Mouse (Mus musculus) right cerebral cortex, postnatal 4 days (tissue): Measurements from ENCODE around the gene Ppil4.

Source experiments
- DNase-seq: peaks from one replicate; pipeline ENCODE4 v3.0.0-alpha.2; 2022

The Ppil4 gene

DNA sequence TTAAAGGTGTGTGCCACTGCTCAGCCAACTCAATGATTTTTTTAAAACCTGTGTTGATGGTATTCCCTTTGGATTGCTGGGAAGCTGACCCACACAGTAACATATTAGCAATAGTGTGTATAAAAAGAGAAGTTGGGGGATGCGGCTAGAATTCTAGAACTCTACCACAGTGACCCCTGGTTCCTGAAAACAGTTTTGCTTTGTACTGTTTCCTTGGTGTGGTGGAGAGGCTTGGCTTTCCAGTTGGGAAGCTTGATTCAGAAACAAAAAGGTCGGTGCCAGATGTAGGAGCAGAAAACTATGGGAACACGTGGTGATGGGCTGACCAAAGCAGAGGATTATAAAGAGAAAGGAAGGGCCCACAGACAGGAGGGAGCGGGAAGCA is 32.6 kb downstream of the Ppil4 start:
- no peak for DNase-seq

DNA sequence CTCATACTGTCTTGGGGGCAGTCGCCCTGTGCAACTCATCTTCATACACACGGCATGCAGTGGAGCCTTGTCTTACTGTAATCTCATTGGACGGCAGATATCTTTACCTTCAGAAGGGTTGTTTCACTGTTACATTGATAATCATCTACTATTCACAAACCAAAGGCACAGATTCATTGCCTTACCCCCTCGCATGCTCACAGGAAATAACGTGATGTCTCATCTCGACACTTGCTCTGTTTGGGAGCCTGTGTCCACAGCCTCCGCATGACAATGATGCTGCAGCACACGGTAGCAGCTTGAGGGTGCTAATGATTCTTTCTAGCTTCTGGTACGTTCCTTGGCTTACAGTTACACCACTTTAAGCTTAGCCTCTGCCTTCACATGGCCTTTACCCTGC is 33.4 kb downstream of the Ppil4 start:
- no peak for DNase-seq

DNA sequence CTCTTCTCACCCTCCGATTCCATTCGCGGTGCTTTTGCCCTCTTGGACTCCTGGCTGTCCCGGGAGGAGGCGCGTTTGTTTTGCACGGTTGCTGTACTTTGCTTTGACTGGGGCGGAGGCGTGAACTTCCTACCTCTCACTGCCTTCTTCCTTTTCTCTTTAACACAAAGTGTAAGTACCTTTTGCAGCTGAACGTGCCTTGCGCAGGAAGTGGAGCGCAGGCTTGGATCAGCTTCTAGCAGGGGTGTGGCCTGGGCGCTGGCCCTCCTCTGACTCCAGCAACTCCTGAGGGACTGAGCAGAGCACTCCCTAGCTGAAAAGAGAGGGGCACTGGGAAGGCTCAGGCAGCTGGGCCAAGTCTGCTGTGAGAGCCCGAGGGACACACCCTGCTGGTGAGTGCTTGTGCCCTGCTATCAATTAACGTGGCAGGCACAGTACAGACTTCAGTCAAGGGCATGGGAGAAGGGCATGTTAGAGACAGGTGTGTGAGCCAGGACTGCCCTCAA is 39.5 kb downstream of the Ppil4 start, which contains the start of gene Zc3h12d:
Gene Zc3h12d, plus strand, starts transcription at position 300 of the 506 bp plus-strand sequence.
- DNase-seq, result no peak

- no peak for DNase-seq
Observed at GRCm38 (mm10) chr10:7833377-7834165, 40.9 kb downstream of the Ppil4 start.

DNA sequence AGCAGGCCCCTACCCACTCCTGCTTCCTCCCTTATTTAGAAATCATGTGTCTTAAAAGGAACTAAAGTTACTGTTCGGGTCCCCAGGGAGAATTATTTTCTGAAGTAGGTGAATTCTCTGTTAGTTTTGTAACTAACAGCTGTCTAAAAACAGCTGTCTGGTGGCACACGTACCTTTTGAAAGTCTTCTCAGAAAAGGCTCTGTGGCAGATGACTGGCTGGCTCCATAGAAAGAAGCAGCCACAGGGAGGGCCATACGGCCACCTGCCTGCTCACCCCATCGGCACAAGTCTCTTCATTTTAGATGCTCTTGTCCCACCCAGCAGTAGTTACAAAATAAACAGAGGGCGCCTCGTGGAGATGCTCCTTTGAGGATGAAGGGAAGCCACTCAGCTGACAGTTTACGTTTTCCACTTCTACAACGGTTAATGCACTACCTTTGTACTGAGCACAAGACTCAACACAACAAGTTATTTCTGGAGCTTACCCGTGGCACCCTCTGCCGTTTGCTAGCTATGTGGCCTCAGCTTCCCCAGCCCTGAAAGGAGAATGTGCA is 42.1 kb downstream of the Ppil4 start:
- no peak for DNase-seq

DNA sequence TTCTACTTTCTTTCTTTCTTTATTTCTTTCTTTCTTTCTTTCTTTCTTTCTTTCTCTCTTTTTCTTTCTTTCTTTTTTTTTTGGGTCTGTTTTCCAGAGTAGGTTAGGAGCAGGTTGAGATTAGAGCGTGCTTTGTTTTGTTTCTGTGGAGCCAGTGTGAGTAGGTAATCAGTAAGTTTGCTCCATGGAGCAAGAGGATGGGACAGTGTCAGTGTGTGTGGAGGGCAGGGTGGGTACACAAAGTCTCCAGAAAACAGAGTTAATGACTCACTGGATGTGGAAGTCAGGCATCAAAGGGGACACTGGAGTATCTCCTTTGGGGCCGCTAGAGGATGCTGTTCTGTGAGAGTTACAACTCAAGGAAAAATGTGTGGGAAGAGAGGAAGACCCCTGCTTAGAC is 44.2 kb downstream of the Ppil4 start:
- no peak for DNase-seq

DNA sequence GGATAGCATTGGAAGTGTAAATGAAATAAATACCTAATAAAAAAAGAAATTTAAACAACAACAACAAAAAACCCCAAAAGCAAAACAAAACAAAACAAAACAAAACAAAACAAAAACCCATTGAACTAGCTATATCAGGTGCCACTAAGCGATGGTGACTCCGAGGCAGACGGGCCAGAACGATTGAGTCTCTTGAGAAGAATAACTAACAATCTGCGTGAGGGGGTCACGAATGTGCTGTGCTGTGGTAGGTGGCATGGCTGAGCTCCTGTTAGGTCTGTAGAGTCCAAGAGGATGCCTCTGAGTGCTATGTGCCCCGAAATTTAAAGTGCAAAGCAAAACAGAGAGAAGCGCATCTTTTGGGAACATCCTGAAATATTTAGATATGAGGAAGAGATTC is 44.8 kb downstream of the Ppil4 start:
- no peak for DNase-seq

DNA sequence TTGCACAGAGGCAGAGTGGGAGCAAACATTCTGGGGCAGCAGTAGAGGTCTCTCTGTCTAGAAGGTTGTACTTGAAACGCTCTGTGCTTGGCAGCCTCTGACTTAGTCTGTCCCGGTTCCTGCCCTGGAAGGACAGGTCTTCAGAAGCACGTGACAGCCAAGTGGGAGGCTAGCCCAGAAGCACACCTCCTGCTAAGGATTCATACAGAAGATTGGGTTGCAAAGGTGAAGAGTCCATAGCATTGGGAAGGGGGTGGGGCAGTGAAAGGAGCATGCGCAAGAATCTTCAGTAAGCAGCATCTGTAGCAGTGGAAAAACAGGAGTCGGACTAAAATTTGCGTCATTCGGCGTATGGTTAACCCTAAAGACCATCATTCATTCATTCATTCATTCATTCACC is 45.3 kb downstream of the Ppil4 start:
- no peak for DNase-seq

- DNase-seq, result no peak
Observed at GRCm38 (mm10) chr10:7838874-7839421, 46.3 kb downstream of the Ppil4 start.

DNA sequence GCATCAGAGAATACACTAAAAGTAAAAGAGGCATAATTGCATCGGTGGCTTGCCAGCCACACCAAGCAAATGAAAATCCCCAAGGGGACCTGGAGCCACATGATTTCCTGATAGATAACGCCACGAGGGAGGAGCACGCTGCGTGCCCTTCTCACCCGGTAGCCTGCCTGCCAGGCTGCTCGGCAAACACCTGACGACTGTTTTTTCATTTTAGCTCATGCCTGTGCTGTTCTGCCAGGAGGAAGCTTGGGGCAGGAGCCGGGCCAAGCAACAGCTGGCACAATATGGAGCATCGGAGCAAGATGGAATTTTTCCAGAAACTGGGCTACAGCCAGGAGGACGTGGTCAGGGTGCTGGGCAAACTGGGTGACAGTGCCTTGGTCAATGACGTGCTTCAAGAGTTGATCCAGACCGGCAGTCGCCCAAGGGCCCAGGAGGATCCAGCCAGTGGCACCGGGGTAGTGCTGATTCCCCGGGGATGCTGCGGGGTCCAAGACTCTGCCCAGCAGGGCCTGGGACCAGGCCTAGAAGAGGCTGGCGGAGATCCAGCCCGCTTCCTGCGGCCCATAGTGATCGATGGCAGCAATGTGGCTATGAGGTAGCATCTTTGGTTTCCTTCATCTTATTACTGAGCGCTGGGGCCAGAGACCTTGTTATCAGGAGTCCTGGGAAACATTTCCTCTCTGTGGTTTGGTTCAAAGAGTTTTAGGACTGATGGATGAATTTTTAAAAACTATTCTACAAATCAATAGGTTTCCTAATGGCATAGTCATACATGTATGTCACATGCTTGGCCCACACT is 47.1 kb downstream of the Ppil4 start:
- DNase-seq, result no peak

DNA sequence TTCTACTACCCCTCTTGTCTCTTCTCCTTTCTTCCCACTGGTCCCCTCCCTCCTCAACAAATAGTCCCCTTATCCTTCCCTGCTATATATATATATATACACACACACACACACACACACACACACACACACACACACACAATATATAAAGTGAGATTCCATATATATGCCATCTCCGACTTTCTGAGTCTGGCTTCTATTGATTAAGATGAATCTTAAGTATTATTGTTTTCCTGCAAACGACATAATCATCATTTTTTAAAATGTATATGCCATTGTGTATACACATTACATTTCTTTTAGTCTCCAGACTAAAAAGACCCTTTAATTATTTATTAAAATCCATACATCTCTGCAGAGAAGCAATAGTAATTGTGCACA is 47.7 kb downstream of the Ppil4 start:
- DNase-seq, result no peak

DNA sequence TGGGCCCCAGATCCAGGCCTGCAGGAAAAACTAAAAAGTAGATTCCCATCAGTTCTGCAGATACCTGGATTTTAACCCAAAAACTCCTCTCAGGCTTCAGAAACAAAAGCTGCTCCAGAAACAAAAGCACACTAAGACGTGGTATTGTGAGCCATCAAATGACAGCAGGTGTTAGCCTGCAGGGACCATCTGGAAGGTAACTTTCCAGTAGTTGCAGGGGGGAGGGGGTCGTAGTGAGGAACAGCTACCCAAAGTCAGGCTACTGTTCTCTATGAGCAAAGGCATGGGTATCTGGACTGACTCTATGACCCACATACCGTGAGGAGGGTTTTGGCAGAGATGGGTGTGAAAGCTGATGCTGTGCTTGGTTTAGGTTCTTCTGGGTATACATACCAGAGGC is 48.1 kb downstream of the Ppil4 start:
- DNase-seq, result no peak

GRCm38 (mm10) chr10:7841571-7842080 is 48.9 kb downstream of the Ppil4 start:
- no peak for DNase-seq

DNA sequence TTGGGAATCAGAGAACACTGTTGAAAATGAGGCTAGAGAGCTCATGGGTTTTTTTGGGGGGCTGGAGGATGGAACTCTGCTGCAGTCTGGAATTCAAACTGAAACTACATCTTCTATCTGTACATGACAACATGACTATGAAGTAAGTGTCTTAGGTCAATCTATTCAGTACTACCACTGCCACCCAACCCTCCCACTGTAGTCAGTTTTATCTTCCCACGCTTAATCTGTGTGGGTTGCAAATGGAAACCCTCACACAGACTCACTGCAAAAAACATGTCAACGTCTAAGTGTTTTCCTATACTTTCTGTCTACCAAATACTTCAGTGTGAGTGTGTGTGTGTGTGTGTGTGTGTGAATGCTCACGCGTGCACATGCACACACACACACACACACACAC is 50.5 kb downstream of the Ppil4 start:
- DNase-seq, result no peak

DNA sequence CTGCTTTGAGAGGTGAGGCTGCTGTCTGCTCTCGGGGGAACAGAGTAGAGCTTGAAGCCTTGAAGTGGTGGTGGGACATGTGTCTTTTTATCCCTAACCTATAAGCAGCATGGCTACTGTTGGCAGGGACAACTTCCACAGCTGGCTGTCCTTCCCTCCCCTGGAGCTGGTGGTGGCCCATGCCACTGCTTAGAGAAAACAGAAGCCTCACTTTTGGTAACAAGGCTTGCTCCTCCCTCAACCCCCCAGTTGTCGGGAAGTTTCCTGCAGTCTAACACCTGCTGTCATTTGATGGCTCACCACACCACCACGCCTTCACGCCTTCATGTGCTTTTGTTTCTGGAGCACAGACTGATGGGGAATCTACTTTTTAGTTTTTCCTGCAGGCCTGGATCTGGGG is 51.5 kb downstream of the Ppil4 start:
- DNase-seq, result no peak

DNA sequence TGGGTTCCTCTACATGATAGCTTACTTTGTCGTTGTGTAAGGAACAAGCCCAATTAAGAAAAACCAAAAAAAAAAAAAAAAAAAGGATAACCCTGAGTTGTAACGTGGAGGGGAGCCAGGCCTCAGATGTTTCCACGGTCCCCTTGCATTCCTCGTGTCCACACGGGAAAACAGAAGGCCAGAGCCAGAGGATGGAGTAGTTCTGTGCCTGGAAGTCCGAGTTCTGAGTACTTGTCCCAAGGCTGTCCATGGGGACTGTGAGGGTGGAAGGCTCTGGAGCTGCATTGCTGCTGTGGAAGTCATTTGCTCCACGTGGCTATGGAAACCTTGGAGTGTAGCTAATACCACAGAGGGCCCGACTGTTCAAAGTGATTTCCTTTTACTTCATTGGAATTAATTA is 52.4 kb downstream of the Ppil4 start:
- no peak for DNase-seq

GRCm38 (mm10) chr10:7845991-7846390 is 53.3 kb downstream of the Ppil4 start:
- DNase-seq, result no peak

DNA sequence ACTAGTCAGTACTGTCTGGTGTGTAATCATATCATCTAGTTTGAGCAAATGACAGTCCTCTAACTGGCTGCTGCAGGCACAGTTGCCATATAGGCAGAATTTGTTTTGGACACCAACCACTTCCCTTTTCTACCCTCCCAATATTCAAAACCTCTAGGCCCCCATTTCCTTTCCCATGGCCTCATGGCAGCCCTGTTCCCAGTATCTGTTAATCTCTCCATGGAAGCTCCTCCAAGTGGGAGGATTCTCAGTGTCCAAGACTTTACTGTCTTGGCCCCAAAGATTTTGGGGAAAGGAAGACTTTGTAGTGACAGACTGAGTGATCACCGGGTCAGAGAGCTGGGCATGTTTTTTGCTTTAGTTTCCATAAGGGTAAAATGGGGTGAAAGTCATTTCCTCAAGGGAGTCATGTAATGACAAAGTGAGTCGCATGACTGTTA is 54.5 kb downstream of the Ppil4 start:
- DNase-seq, result no peak

- DNase-seq, result no peak
Observed at GRCm38 (mm10) chr10:7851891-7852290, 59.2 kb downstream of the Ppil4 start.

- no peak for DNase-seq
Observed at GRCm38 (mm10) chr10:7860494-7860893, 67.8 kb downstream of the Ppil4 start.

GRCm38 (mm10) chr10:7861259-7861936 is 68.7 kb downstream of the Ppil4 start:
- DNase-seq, result no peak

- DNase-seq, result no peak
Observed at GRCm38 (mm10) chr10:7861937-7862657, 69.4 kb downstream of the Ppil4 start.
